Mouse (Mus musculus) adrenal gland, postnatal 25 days (tissue): ENCODE measurements around the gene Etd. TPM values are rescaled to one million over a fixed set of nuclear protein-coding genes. Genes with fewer than 3 reads are reported as not detected.
"Not testable (repeated sequence)": the region's sequence is repeated elsewhere in the genome, so short reads cannot be mapped to it uniquely, and the experiment has no call there.

Source experiments
- DNase-seq: peaks from one replicate; pipeline ENCODE4 v3.0.0; 2021; ENCODE audit warnings: mixed read lengths
- long read RNA-seq: library from polyadenylated mRNA; stranded (forward); transcript quantifications from one replicate; pipeline ENCODE4 v2.0.0, GENCODE M21; 2021
- total RNA-seq: library from RNA; stranded (reverse); gene quantifications from 2 replicates; pipeline ENCODE4 v1.2.3, GENCODE M21; 2021

Etd gene
- not detected in 2 replicates for total RNA-seq
- long read RNA-seq: 0 reads

DNA sequence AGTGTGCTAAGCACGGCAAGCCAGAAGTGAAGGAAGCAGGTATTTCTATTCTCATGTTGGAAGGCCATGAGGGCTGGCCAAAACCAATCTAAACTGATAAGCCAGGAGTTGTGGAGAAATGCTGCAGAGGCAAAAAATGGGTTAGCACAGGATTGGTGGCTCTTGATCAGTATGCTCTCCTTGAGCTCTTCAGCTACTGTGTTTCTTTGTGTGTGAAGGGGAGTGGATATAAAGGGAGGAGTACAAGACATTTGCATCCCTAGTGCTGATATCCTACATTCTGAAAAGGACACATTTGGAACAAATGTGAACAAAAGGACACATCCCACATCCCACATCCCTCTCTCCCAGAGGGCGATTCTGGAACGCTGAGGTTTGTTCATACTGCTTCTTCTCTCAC is at the start of gene Etd:
Gene Etd (plus strand): TSS at position 301 of the 400 bp plus-strand sequence.
- DNase-seq: no peak

DNA sequence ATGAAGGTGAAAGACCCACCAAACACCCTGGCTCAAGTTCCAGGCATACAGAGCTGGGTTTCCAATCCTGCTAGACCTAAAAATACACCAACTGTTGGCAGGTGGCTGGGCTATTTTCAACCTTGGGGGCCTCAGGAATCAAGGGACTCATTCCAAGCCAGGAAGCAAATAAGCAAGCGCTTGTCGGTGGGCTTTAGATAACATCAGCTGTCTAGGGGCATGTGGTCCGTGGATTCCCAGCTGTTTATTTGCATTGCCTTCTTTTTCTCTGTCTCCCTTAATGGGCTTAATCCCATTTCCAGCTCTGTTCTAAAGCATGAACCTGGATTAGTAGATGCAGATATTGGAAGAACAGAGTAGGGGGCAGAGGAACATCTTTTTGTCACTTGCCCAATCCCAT is 48.4 kb upstream of the Etd start:
- no peak for DNase-seq

DNA sequence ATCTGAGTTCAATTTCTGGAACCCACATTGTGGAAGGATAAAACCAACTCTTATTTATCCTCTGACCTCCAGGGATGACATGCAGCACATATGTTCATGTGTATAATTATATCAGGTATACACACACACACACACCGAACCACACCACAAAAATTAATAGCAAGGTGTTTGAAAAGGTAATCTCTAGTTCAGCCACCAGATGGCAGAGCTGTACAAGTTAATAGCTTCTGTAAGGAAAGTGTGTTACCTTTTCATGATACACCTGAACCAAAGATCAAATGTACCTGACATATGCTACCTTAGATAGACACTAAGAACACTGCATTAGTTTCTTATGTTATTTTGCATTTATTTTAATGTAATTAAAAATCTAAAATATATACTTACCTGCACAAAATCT is 1.8 kb upstream of the Etd start:
- no peak for DNase-seq

GRCm38 (mm10) chrX:53459573-53459972 is 24.9 kb downstream of the Etd start:
- DNase-seq: no peak

DNA sequence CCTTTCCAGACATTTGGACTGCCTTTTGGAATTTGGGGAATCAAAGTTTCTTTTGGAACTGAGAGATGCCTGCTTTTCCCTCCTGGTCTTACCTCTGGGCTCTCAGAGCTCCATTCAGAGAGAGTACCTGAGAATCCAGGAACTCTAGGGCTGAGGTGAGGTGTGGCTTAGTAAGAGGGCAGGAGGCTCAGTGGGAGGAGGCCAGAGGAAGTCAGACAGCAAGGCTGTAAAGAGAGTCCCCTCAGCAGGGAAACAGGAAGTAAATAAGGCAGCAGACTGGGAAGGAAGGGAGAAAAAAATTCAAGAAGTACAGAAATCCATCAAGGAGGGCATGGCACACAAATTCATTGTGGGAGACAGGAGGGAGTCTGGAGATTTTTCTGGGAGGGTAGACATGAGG is 29.5 kb downstream of the Etd start:
- not testable (repeated sequence) for DNase-seq

Other genes with a start within 250 kb of the Etd start
- not detected in 2 replicates for gene Plac1, start 194.8 kb upstream of the Etd start, total RNA-seq
- 8.9 and 11.6 TPM in 2 replicates for gene Fam122b, start 165.1 kb upstream of the Etd start, total RNA-seq
- gene Fam122c, start 161.5 kb upstream of the Etd start, total RNA-seq: not detected in 2 replicates
- gene Mospd1, start 64.4 kb upstream of the Etd start, total RNA-seq: 20.0 and 20.6 TPM in 2 replicates
- 119 and 126 TPM in 2 replicates for gene Rtl8c, start 173.1 kb downstream of the Etd start, total RNA-seq
- not detected in 2 replicates for gene Gm14597, start 174.1 kb downstream of the Etd start, total RNA-seq
- gene Rtl8a, start 208.8 kb downstream of the Etd start, total RNA-seq: 141 and 149 TPM in 2 replicates
- gene Rtl8b, start 235.5 kb downstream of the Etd start, total RNA-seq: 79.2 and 90.0 TPM in 2 replicates